7 mouse cellular contexts compared by ENCODE assay signal in genomic region chr3:90508950-90509746, GRCm38 (mm10). TPM values are rescaled to one million over a fixed set of nuclear protein-coding genes. Genes with fewer than 3 reads are reported as not detected.
DNase-seq lines count a peak whose midpoint lies in the region; ATAC-seq lines count a peak whose summit lies in the region.

Chtop (minus strand) TSS chr3:90509498.

- under 1% methylated on average over 66 of the region's 66 CpGs for WGBS in intestine, embryonic 16.5 days
- under 1% methylated on average over 66 of the region's 66 CpGs for WGBS in midbrain, embryonic 11.5 days

- peaks cover 8% of the 10 kb centered on the region; the same call in 1 of the 2 replicates for H3K36me3 ChIP-seq in intestine, embryonic 16.5 days (ENCODE audit: control insufficient read depth, insufficient read depth, low read length)
- peaks cover 16% of the 10 kb centered on the region for H3K36me3 ChIP-seq in midbrain, embryonic 11.5 days (ENCODE audit: control insufficient read depth, insufficient read depth, low read length)

- no peaks in the 10 kb centered on the region for H3K9me3 ChIP-seq in intestine, embryonic 16.5 days (ENCODE audit: control insufficient read depth, low read length)
- H3K9me3 ChIP-seq in midbrain, embryonic 11.5 days (ENCODE audit: control insufficient read depth, low read length), result no peaks in the 10 kb centered on the region

- peak; percentile 93 for ATAC-seq in intestine, embryonic 16.5 days
- ATAC-seq in midbrain, embryonic 11.5 days (ENCODE audit: low FRiP score), result peak; percentile 94

- peak within 1 kb of the TSS; percentile 94 for H3K27ac ChIP-seq in intestine, embryonic 16.5 days (ENCODE audit: low read length)
- peak within 1 kb of the TSS; percentile 85 for H3K27ac ChIP-seq in midbrain, embryonic 11.5 days (ENCODE audit: low read depth, low read length)

- DNase-seq in adrenal gland, adult 8-10 months, result peak; percentile 99
- peak; percentile 98 for DNase-seq in embryo, embryonic 9.5 days (ENCODE audit: extremely low spot score)
- DNase-seq in gastrocnemius, postnatal 4 days (ENCODE audit: low spot score in 2 of 2), result peak; percentile 99 to 100
- DNase-seq in left cerebral cortex, postnatal 36 days (ENCODE audit: low spot score in 2 of 2), result peak; percentile 99
- DNase-seq in midbrain, embryonic 11.5 days (ENCODE audit: low spot score, missing footprints), result peak; percentile 100
- peak; percentile 99 for DNase-seq in skeletal muscle tissue, adult 2 months (ENCODE audit: low read depth, low spot score)

- peak within 1 kb of the TSS; percentile 66 for H3K4me2 ChIP-seq in intestine, embryonic 16.5 days (ENCODE audit: low read depth, low read length)
- H3K4me2 ChIP-seq in midbrain, embryonic 11.5 days, result peak within 1 kb of the TSS; percentile 84

- peaks cover 16% of the 10 kb centered on the region for H3K4me1 ChIP-seq in intestine, embryonic 16.5 days (ENCODE audit: control insufficient read depth, insufficient read depth, low read length)
- H3K4me1 ChIP-seq in midbrain, embryonic 11.5 days (ENCODE audit: control insufficient read depth, insufficient read depth, low read length), result peaks cover 11% of the 10 kb centered on the region

- intact Hi-C loops in left cerebral cortex, postnatal 36 days (cut with DNase I), result no loop called here

- H3K9ac ChIP-seq in intestine, embryonic 16.5 days (ENCODE audit: low read depth, low read length), result peak within 1 kb of the TSS; percentile 100
- H3K9ac ChIP-seq in midbrain, embryonic 11.5 days (ENCODE audit: low read length), result peak within 1 kb of the TSS; percentile 99

- H3K27me3 ChIP-seq in intestine, embryonic 16.5 days (replicated peaks; ENCODE audit: control insufficient read depth, insufficient read depth, low read length), result no peaks in the 10 kb centered on the region
- H3K27me3 ChIP-seq in midbrain, embryonic 11.5 days (ENCODE audit: control insufficient read depth, insufficient read depth, low read length), result peaks cover 6% of the 10 kb centered on the region

- peak within 1 kb of the TSS; percentile 95 for H3K4me3 ChIP-seq in intestine, embryonic 16.5 days (ENCODE audit: low read length)
- peak within 1 kb of the TSS; percentile 96 for H3K4me3 ChIP-seq in midbrain, embryonic 11.5 days (ENCODE audit: low read depth, low read length)

RNA-seq across cellular contexts. Expression of gene Chtop, which starts in this region (rescaled TPM):
- 100 to 1,000 TPM; 114 to 130 (median 125) TPM for total RNA-seq in adrenal gland, adult 8-10 months (2022)
- 100 to 1,000 TPM; 110 to 118 TPM for total RNA-seq in gastrocnemius, postnatal 4 days (2021)
- polyA plus RNA-seq in intestine, embryonic 16.5 days (2015; fragmentation: Nextera tagmentation; extraction: Ambion mirVana), result 90.4 and 99.8 TPM in 2 replicates
- total RNA-seq in left cerebral cortex, postnatal 36 days (2021), result 100 to 1,000 TPM; 160 to 168 TPM
- 138 and 146 TPM in 2 replicates for polyA plus RNA-seq in midbrain, embryonic 11.5 days (2014; fragmentation: Nextera tagmentation; extraction: Ambion mirVana)

Comparison
In these comparisons a context has a peak if more than half of its experiments do, and no peak if none do; other contexts are left out.
1. Peak in every context shown above with its lines: DNase-seq, ATAC-seq, H3K4me3 ChIP-seq and H3K27ac ChIP-seq.